In genomic region chr13:25091347-25091746, GRCm38 (mm10) we compare ENCODE assay signal across 15 mouse cellular contexts. TPM values are rescaled to one million over a fixed set of nuclear protein-coding genes. Genes with fewer than 3 reads are reported as not detected.
"Had no signal": no experiment of that assay in that cellular context is flagged by ENCODE, and none has a peak within 500 bp of the region (broad histone marks: within the 10 kb centered on the region; RNA-seq: fewer than 3 reads in every experiment).

No protein-coding gene starts in this region.

- DNase-seq: lung, adult 2 months; lung, postnatal 36 days; thymus, adult 18-20 months; thymus, postnatal 25 days had no signal

- H3K9ac ChIP-seq: liver, embryonic 15.5 days; midbrain, embryonic 15.5 days; neural tube, embryonic 12.5 days had no signal

- H3K4me3 ChIP-seq: left cerebral cortex, adult 2 months; limb, embryonic 10.5 days; liver, embryonic 15.5 days; midbrain, embryonic 10.5 days; midbrain, embryonic 15.5 days; neural tube, embryonic 12.5 days had no signal

- H3K27ac ChIP-seq: left cerebral cortex, adult 2 months; limb, embryonic 10.5 days; liver, embryonic 15.5 days; midbrain, embryonic 10.5 days; midbrain, embryonic 15.5 days; neural tube, embryonic 12.5 days had no signal

- H3K36me3 ChIP-seq: limb, embryonic 10.5 days; liver, embryonic 15.5 days; midbrain, embryonic 10.5 days; midbrain, embryonic 15.5 days; neural tube, embryonic 12.5 days had no signal

- H3K27me3 ChIP-seq: liver, embryonic 15.5 days; midbrain, embryonic 15.5 days; neural tube, embryonic 12.5 days had no signal

- H3K4me1 ChIP-seq: limb, embryonic 10.5 days; midbrain, embryonic 10.5 days; midbrain, embryonic 15.5 days; neural tube, embryonic 12.5 days had no signal

- ATAC-seq: lung, postnatal 0 days; midbrain, embryonic 15.5 days had no signal

- H3K9me3 ChIP-seq: limb, embryonic 10.5 days; liver, embryonic 15.5 days; midbrain, embryonic 10.5 days; midbrain, embryonic 15.5 days; neural tube, embryonic 12.5 days had no signal

- H3K4me2 ChIP-seq: liver, embryonic 11.5 days; liver, embryonic 15.5 days; midbrain, embryonic 15.5 days; neural tube, embryonic 12.5 days had no signal

RNA-seq across cellular contexts. Expression of gene Dcdc2a, which starts 35.5 kb away (rescaled TPM):
- total RNA-seq: megakaryocyte progenitor cell, adult 5-6 weeks; monocyte, adult 5-6 weeks; neutrophil, adult 5-6 weeks had no signal
